Mouse (Mus musculus) CH12.LX (cell line): ENCODE measurements at regions not wholly inside any gene's neighbourhood (a gene's known extent, or its start where the extent isn't known, plus 50 kb on each side); places are given as distances from the start of the nearest gene placed in this dataset.

Source experiments
- DNase-seq: peaks from one replicate; pipeline ENCODE4 v3.0.0-alpha.2; 2013; ENCODE audit errors: extremely low read depth
- H3K27ac ChIP-seq: 2 replicates; pipeline ENCODE4 v1.5.1; 2012; ENCODE audit warnings: low read depth, mild to moderate bottlenecking, control low read depth, moderate library complexity; ENCODE audit not compliant: insufficient read depth
- H3K27me3 ChIP-seq: replicated peaks from 2 replicates; pipeline ENCODE3; 2012; ENCODE audit warnings: inconsistent platforms
- H3K36me3 ChIP-seq, 2 experiments: replicated peaks in 1 of 2; 2 replicates each; pipeline versions ENCODE3 to v1.6.1; 2012; ENCODE audit warnings: inconsistent platforms in 1 of 2, low read length in 1 of 2, mild to moderate bottlenecking in 1 of 2, mixed read lengths in 1 of 2, moderate library complexity in 1 of 2; ENCODE audit not compliant: control insufficient read depth in 1 of 2, insufficient read depth in 1 of 2
- H3K4me1 ChIP-seq, 2 experiments: 2 replicates each; pipeline ENCODE4 v1.6.1; 2012; ENCODE audit warnings: inconsistent platforms in 1 of 2, moderate library complexity in 1 of 2; ENCODE audit not compliant: insufficient read depth in 2 of 2, control insufficient read depth in 1 of 2
- H3K4me2 ChIP-seq: 2 replicates; pipeline ENCODE4 v1.6.1; 2012; ENCODE audit warnings: low read depth, mild to moderate bottlenecking, control low read depth; ENCODE audit not compliant: poor library complexity, insufficient read depth, severe bottlenecking
- H3K4me3 ChIP-seq, 3 experiments: fragments of 150-350 bp in 1 of 3; sonication (generic) in 1 of 3; replicated peaks in 1 of 3; 2 replicates each; pipeline versions ENCODE3 to v1.5.1; 2011 to 2012; ENCODE audit warnings: low read depth in 2 of 3, low read length in 2 of 3, mild to moderate bottlenecking in 2 of 3, moderate library complexity in 2 of 3, control low read depth in 1 of 3, improper control_type of control experiment in 1 of 3, inconsistent platforms in 1 of 3, mixed read lengths in 1 of 3; ENCODE audit not compliant: poor library complexity in 1 of 3
- H3K79me2 ChIP-seq: replicated peaks from 2 replicates; pipeline ENCODE4 v1.6.1; 2012; ENCODE audit warnings: mild to moderate bottlenecking, moderate library complexity; ENCODE audit not compliant: control insufficient read depth, poor library complexity, insufficient read depth, severe bottlenecking; ENCODE audit errors: extremely low read depth
- H3K9ac ChIP-seq: 2 replicates; pipeline ENCODE4 v1.6.1; 2012; ENCODE audit warnings: low read depth, mild to moderate bottlenecking, control low read depth, moderate library complexity; ENCODE audit not compliant: insufficient read depth
- H3K9me3 ChIP-seq: replicated peaks from 2 replicates; pipeline ENCODE3; 2012; ENCODE audit warnings: low read length, inconsistent platforms, mixed read lengths
- BHLHE40 ChIP-seq: IDR thresholded peaks from 2 replicates; pipeline ENCODE4 v1.6.1; 2011; ENCODE audit warnings: mild to moderate bottlenecking, low read depth, low read length, improper control_type of control experiment
- E2F4 ChIP-seq: IDR thresholded peaks from 2 replicates; pipeline ENCODE4 v1.6.1; 2011; ENCODE audit warnings: low read depth, low read length, improper control_type of control experiment; ENCODE audit not compliant: insufficient replicate concordance
- ETS1 ChIP-seq: conservative IDR thresholded peaks from 2 replicates; pipeline ENCODE4 v1.6.1; 2012; ENCODE audit warnings: low read depth, mild to moderate bottlenecking, inconsistent platforms, low read length, improper control_type of control experiment, moderate library complexity
- IRF4 ChIP-seq: IDR thresholded peaks from 2 replicates; pipeline ENCODE4 v1.6.1; 2014; ENCODE audit warnings: low read depth, mild to moderate bottlenecking, inconsistent platforms, low read length, improper control_type of control experiment
- JUN ChIP-seq: IDR thresholded peaks from 2 replicates; pipeline ENCODE4 v1.6.1; 2011; ENCODE audit warnings: low read depth, mild to moderate bottlenecking, low read length, improper control_type of control experiment, moderate library complexity; ENCODE audit not compliant: insufficient read depth
- KAT2A ChIP-seq: IDR thresholded peaks from 2 replicates; pipeline ENCODE4 v1.6.1; 2012; ENCODE audit warnings: low read length, improper control_type of control experiment, inconsistent platforms; ENCODE audit not compliant: insufficient replicate concordance
- MAFK ChIP-seq: IDR thresholded peaks from 2 replicates; pipeline ENCODE4 v1.6.1; 2011; ENCODE audit warnings: low read length, improper control_type of control experiment; ENCODE audit not compliant: insufficient replicate concordance
- MAX ChIP-seq: IDR thresholded peaks from 2 replicates; pipeline ENCODE4 v1.6.1; 2011; ENCODE audit warnings: low read length, improper control_type of control experiment
- NELFE ChIP-seq: IDR thresholded peaks from 2 replicates; pipeline ENCODE4 v1.6.1; 2011; ENCODE audit warnings: low read depth, low read length, improper control_type of control experiment
- NRF1 ChIP-seq: IDR thresholded peaks from 2 replicates; pipeline ENCODE4 v1.6.1; 2014; ENCODE audit warnings: low read depth, mild to moderate bottlenecking, inconsistent platforms, low read length, improper control_type of control experiment, moderate library complexity
- PAX5 ChIP-seq: IDR thresholded peaks from 2 replicates; pipeline ENCODE4 v1.6.1; 2012; ENCODE audit warnings: low read length, inconsistent platforms, mixed read lengths
- POLR2A ChIP-seq: IDR thresholded peaks from 2 replicates; pipeline ENCODE4 v1.6.1; 2011; ENCODE audit warnings: low read depth, mild to moderate bottlenecking, improper control_type of control experiment, low read length
- POLR2AphosphoS2 ChIP-seq: IDR thresholded peaks from 2 replicates; pipeline ENCODE4 v1.6.1; 2011; ENCODE audit warnings: low read depth, low read length, improper control_type of control experiment
- RAD21 ChIP-seq: IDR thresholded peaks from 2 replicates; pipeline ENCODE4 v1.6.1; 2011; ENCODE audit warnings: low read depth, mild to moderate bottlenecking, low read length, improper control_type of control experiment, moderate library complexity
- SIN3A ChIP-seq: IDR thresholded peaks from 2 replicates; pipeline ENCODE4 v1.6.1; 2012; ENCODE audit warnings: low read length, improper control_type of control experiment, inconsistent platforms
- TCF12 ChIP-seq: IDR thresholded peaks from 2 replicates; pipeline ENCODE4 v1.6.1; 2014; ENCODE audit warnings: low read depth, mild to moderate bottlenecking, inconsistent platforms, low read length, improper control_type of control experiment
- UBTF ChIP-seq: IDR thresholded peaks from 2 replicates; pipeline ENCODE4 v1.6.1; 2012; ENCODE audit warnings: low read depth, mild to moderate bottlenecking, inconsistent platforms, low read length, improper control_type of control experiment, moderate library complexity
- USF1 ChIP-seq: IDR thresholded peaks from 2 replicates; pipeline ENCODE4 v1.6.1; 2014; ENCODE audit warnings: low read depth, mild to moderate bottlenecking, inconsistent platforms, low read length, improper control_type of control experiment
- USF2 ChIP-seq: conservative IDR thresholded peaks from 2 replicates; pipeline ENCODE4 v1.6.1; 2011; ENCODE audit warnings: low read depth, low read length, improper control_type of control experiment
- ZKSCAN1 ChIP-seq: IDR thresholded peaks from 2 replicates; pipeline ENCODE4 v1.6.1; 2012; ENCODE audit warnings: low read depth, inconsistent platforms, low read length, improper control_type of control experiment, borderline replicate concordance
- ZMIZ1 ChIP-seq: IDR thresholded peaks from 2 replicates; pipeline ENCODE4 v1.6.1; 2012; ENCODE audit warnings: low read depth, mild to moderate bottlenecking, inconsistent platforms, low read length, improper control_type of control experiment
- ZNF384 ChIP-seq: IDR thresholded peaks from 2 replicates; pipeline ENCODE4 v1.6.1; 2012; ENCODE audit warnings: low read depth, low read length, improper control_type of control experiment, inconsistent platforms
- dilution Hi-C: fragments of 300-500 bp; cut with MboI; formaldehyde crosslinking; loops from 2 replicates; pipeline ENCODE4 v1.14.3; 2020; ENCODE audit warnings: low sequenced_read_pairs; ENCODE audit not compliant: extremely low pct_unique_long_range_greater_than_20kb, extremely low pct_ligation_motif_present
- in situ Hi-C: fragments of 300-500 bp; cut with MboI; formaldehyde crosslinking; loops from 3 replicates; pipeline ENCODE4 v1.14.3; 2019; ENCODE audit warnings: low sequenced_read_pairs, low pct_ligation_motif_present, low pct_unique_long_range_greater_than_20kb, mixed read lengths

- Histone ChIP-seq H3K4me1 (no peaks in the 10 kb centered on the region), H3K79me2 (no peaks in the 10 kb centered on the region), H3K4me3 (no peak overlapping the region), H3K27me3 (no peaks in the 10 kb centered on the region), H3K9me3 (peaks cover 31% of the 10 kb centered on the region), H3K4me2 (no peak overlapping the region), H3K9ac (no peak overlapping the region), H3K36me3 (no peaks in the 10 kb centered on the region), H3K27ac (no peak overlapping the region)
- dilution Hi-C loops, result no loop called here
- in situ Hi-C loops, result no loop called here
- DNase-seq, result no peak
- TF ChIP-seq POLR2A (no peak), E2F4 (no peak), BHLHE40 (no peak), MAX (no peak), TCF12 (no peak), ETS1 (no peak), USF2 (no peak), SIN3A (no peak), ZKSCAN1 (no peak), USF1 (no peak)
Observed at GRCm38 (mm10) chr16:77406999-77407398, 194.9 kb downstream of the Gm11146 start.

- DNase-seq, result no peak
- H3K4me1 ChIP-seq, result no peaks in the 10 kb centered on the region
- H3K36me3 ChIP-seq, result no peaks in the 10 kb centered on the region
- H3K79me2 ChIP-seq, result no peaks in the 10 kb centered on the region
- dilution Hi-C loops (no loop called here), in situ Hi-C loops (no loop called here)
- TF ChIP-seq ZNF384 (no peak), JUN (no peak), UBTF (no peak), NRF1 (no peak)
- TF ChIP-seq, all 38 proteins: peak for 0
- Histone ChIP-seq H3K27me3 (no peaks in the 10 kb centered on the region), H3K9ac (no peak overlapping the region), H3K27ac (no peak overlapping the region), H3K9me3 (peaks cover 34% of the 10 kb centered on the region), H3K4me2 (no peak overlapping the region), H3K4me3 (no peak overlapping the region)
Observed at GRCm38 (mm10) chr16:77405859-77406258, 196.0 kb downstream of the Gm11146 start.

- DNase-seq, result no peak
- H3K4me2 ChIP-seq, result no peak overlapping the region
- no peaks in the 10 kb centered on the region for H3K27me3 ChIP-seq
- no peaks in the 10 kb centered on the region for H3K4me1 ChIP-seq
- in situ Hi-C loops, result no loop called here
- no peak overlapping the region for H3K9ac ChIP-seq
- no peak overlapping the region for H3K27ac ChIP-seq
- H3K36me3 ChIP-seq, result no peaks in the 10 kb centered on the region
- peaks cover 38% of the 10 kb centered on the region for H3K9me3 ChIP-seq
- dilution Hi-C loops, result no loop called here
- no peak for TF ChIP-seq SIN3A
- no peak for TF ChIP-seq IRF4
- TF ChIP-seq KAT2A, result no peak
- TF ChIP-seq ZMIZ1, result no peak
- TF ChIP-seq E2F4, result no peak
- TF ChIP-seq MAFK, result no peak
- no peak for TF ChIP-seq PAX5
- TF ChIP-seq POLR2A, result no peak
- TF ChIP-seq POLR2AphosphoS2, result no peak
- TF ChIP-seq RAD21, result no peak
- TF ChIP-seq BHLHE40, result no peak
- no peak for TF ChIP-seq NELFE
- no peak overlapping the region for H3K4me3 ChIP-seq
- H3K79me2 ChIP-seq, result no peaks in the 10 kb centered on the region
Observed at GRCm38 (mm10) chr16:77405181-77405818, 196.6 kb downstream of the Gm11146 start.
